Mouse (Mus musculus): ENCODE measurements around the gene Qrich2. TPM values are rescaled to one million over a fixed set of nuclear protein-coding genes. Genes with fewer than 3 reads are reported as not detected.

The Qrich2 gene
- not detected for polyA plus RNA-seq (2014; fragmentation: Illumina TruSeq; extraction: RNeasy Lipid Tissue Mini Kit (QIAGEN cat#74804))

GRCm38 (mm10) chr11:116466141-116466540 lies at the start of gene Qrich2:
Gene Qrich2, minus strand, starts transcription at chr11:116466241.

GRCm38 (mm10) chr11:116493795-116494252 lies 27.8 kb upstream of the Qrich2 start, which contains the start of gene Prpsap1:
Gene Prpsap1, minus strand, starts transcription at chr11:116494202.

GRCm38 (mm10) chr11:116433356-116434286 lies 32.4 kb downstream of the Qrich2 start, which contains the start of gene Ubald2:
Gene Ubald2, plus strand, starts transcription at chr11:116434094.

GRCm38 (mm10) chr11:116412904-116413630 lies 53.0 kb downstream of the Qrich2 start, which contains the start of gene Rnf157:
Gene Rnf157, minus strand, starts transcription at chr11:116413032.

Other genes starting within 250 kb of the Qrich2 start
- gene Evpl, start 228.2 kb downstream of the Qrich2 start, polyA plus RNA-seq (2014; fragmentation: Illumina TruSeq; extraction: RNeasy Lipid Tissue Mini Kit (QIAGEN cat#74804)) = not detected
- 10.1 TPM for gene Srp68, start 192.0 kb downstream of the Qrich2 start, polyA plus RNA-seq (2014; fragmentation: Illumina TruSeq; extraction: RNeasy Lipid Tissue Mini Kit (QIAGEN cat#74804))
- gene Galr2, start 185.3 kb downstream of the Qrich2 start, polyA plus RNA-seq (2014; fragmentation: Illumina TruSeq; extraction: RNeasy Lipid Tissue Mini Kit (QIAGEN cat#74804)) = not detected
- gene Exoc7, start 159.0 kb downstream of the Qrich2 start, polyA plus RNA-seq (2014; fragmentation: Illumina TruSeq; extraction: RNeasy Lipid Tissue Mini Kit (QIAGEN cat#74804)) = 5.8 TPM
- 0.23 TPM for gene Foxj1, start 130.8 kb downstream of the Qrich2 start, polyA plus RNA-seq (2014; fragmentation: Illumina TruSeq; extraction: RNeasy Lipid Tissue Mini Kit (QIAGEN cat#74804))
- gene Rnf157, start 53.2 kb downstream of the Qrich2 start, polyA plus RNA-seq (2014; fragmentation: Illumina TruSeq; extraction: RNeasy Lipid Tissue Mini Kit (QIAGEN cat#74804)) = 0.88 TPM
- gene Ubald2, start 32.1 kb downstream of the Qrich2 start, polyA plus RNA-seq (2014; fragmentation: Illumina TruSeq; extraction: RNeasy Lipid Tissue Mini Kit (QIAGEN cat#74804)) = 7.1 TPM
- 33.9 TPM for gene Prpsap1, start 28.0 kb upstream of the Qrich2 start, polyA plus RNA-seq (2014; fragmentation: Illumina TruSeq; extraction: RNeasy Lipid Tissue Mini Kit (QIAGEN cat#74804))
- gene Sphk1, start 64.7 kb upstream of the Qrich2 start, polyA plus RNA-seq (2014; fragmentation: Illumina TruSeq; extraction: RNeasy Lipid Tissue Mini Kit (QIAGEN cat#74804)) = 0.51 TPM
- 9.0 TPM for gene Ube2o, start 115.2 kb upstream of the Qrich2 start, polyA plus RNA-seq (2014; fragmentation: Illumina TruSeq; extraction: RNeasy Lipid Tissue Mini Kit (QIAGEN cat#74804))
- not detected for gene Aanat, start 120.2 kb upstream of the Qrich2 start, polyA plus RNA-seq (2014; fragmentation: Illumina TruSeq; extraction: RNeasy Lipid Tissue Mini Kit (QIAGEN cat#74804))
- 0.11 TPM for gene Rhbdf2, start 160.8 kb upstream of the Qrich2 start, polyA plus RNA-seq (2014; fragmentation: Illumina TruSeq; extraction: RNeasy Lipid Tissue Mini Kit (QIAGEN cat#74804))
- 1.3 TPM for gene Prcd, start 187.3 kb upstream of the Qrich2 start, polyA plus RNA-seq (2014; fragmentation: Illumina TruSeq; extraction: RNeasy Lipid Tissue Mini Kit (QIAGEN cat#74804))
- 2.0 TPM for gene Cygb, start 188.1 kb upstream of the Qrich2 start, polyA plus RNA-seq (2014; fragmentation: Illumina TruSeq; extraction: RNeasy Lipid Tissue Mini Kit (QIAGEN cat#74804))

Data from ovary, adult 10 weeks (tissue).